ENCODE assay signal across 22 mouse cellular contexts in the genomic region with DNA sequence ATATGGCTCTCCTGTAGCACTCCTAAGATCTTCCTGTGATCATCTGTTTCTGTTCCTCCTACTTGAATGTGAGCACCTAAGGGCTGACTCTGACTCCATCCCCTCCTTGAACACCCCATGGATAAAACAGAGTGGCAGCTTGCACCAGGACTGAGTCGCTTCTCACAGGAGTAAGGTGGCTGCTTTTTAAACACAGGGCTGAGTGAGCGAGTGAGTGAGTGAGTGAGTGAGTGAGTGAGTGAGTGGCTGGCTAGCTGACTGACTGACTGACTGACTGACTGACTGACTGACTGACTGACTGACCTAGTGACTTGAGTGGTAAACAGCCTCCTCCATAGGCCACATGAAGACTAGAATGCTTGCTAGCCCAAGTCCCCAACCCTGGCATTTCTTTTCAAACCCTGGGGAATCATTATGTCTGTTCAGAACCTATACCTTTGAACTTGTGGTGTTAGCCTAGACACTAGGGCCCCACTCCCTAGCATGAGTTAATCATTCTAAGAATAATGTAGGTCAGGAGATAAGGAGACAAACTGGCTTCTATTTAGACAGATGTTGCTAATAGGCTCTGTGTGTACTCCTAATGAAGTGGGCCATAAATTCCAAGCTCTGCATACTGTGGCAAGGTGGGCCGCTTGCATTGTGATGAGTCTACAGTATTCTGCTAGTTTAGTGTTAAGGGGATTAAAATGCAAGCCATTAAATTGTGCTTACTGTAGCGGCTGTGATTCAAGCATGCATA.
DNase-seq lines count a peak whose midpoint lies in the region; ATAC-seq and TF ChIP-seq lines count a peak whose summit lies in the region.
"Had no signal": no experiment of that assay in that cellular context is flagged by ENCODE, and none has a peak within 500 bp of the region (broad histone marks: within the 10 kb centered on the region; RNA-seq: fewer than 3 reads in every experiment).

No protein-coding gene starts in this region.

- no peak overlapping the region for H3K9ac ChIP-seq in stomach, embryonic 15.5 days
- no peak overlapping the region for H3K9ac ChIP-seq in stomach, postnatal 0 days (ENCODE audit: low read length)
- no peak overlapping the region for H3K9ac ChIP-seq in midbrain, embryonic 16.5 days (ENCODE audit: low read depth, low read length)
- H3K9ac ChIP-seq: forebrain, embryonic 15.5 days; heart, embryonic 12.5 days; hindbrain, embryonic 13.5 days; midbrain, embryonic 13.5 days had no signal

- H3K27ac ChIP-seq in kidney, adult 2 months (ENCODE audit: insufficient read depth, low read depth, low read length) = no peak overlapping the region
- H3K27ac ChIP-seq in stomach, embryonic 15.5 days = no peak overlapping the region
- H3K27ac ChIP-seq in stomach, postnatal 0 days (replicated peaks) = no peak overlapping the region
- H3K27ac ChIP-seq in midbrain, embryonic 16.5 days (ENCODE audit: low read length) = no peak overlapping the region
- H3K27ac ChIP-seq: forebrain, embryonic 15.5 days; hindbrain, embryonic 13.5 days; layer of hippocampus, adult 2 months; midbrain, embryonic 13.5 days had no signal

- peak; percentile 31 for DNase-seq in kidney, adult 2 months
- DNase-seq in kidney, postnatal 10 days = no peak
- DNase-seq in stomach, postnatal 0 days (ENCODE audit: low spot score) = no peak
- peak; percentile 4 for DNase-seq in mesoderm, embryonic 11.5 days (ENCODE audit: low read depth, low spot score)
- DNase-seq in thymus, postnatal 0 days (ENCODE audit: low spot score) = no peak
- DNase-seq: adrenal gland, postnatal 14 days; cerebellum, postnatal 14 days; embryo, embryonic 11 days; heart, postnatal 14 days; layer of hippocampus, postnatal 36 days; right cerebral cortex, postnatal 25 days; thymus, postnatal 25 days had no signal

- no peak overlapping the region for H3K4me2 ChIP-seq in stomach, embryonic 15.5 days
- no peak overlapping the region for H3K4me2 ChIP-seq in stomach, postnatal 0 days (replicated peaks; ENCODE audit: low read depth)
- no peak overlapping the region for H3K4me2 ChIP-seq in midbrain, embryonic 16.5 days (ENCODE audit: low read length)
- H3K4me2 ChIP-seq: forebrain, embryonic 15.5 days; heart, embryonic 12.5 days; hindbrain, embryonic 13.5 days; midbrain, embryonic 13.5 days had no signal

- no peak overlapping the region for H3K4me3 ChIP-seq in kidney, adult 2 months (ENCODE audit: insufficient read depth, low read depth, low read length)
- no peak overlapping the region for H3K4me3 ChIP-seq in stomach, embryonic 15.5 days (replicated peaks)
- no peak overlapping the region for H3K4me3 ChIP-seq in stomach, postnatal 0 days (ENCODE audit: low read depth, low read length)
- no peak overlapping the region for H3K4me3 ChIP-seq in midbrain, embryonic 16.5 days (ENCODE audit: low read depth, low read length)
- H3K4me3 ChIP-seq: forebrain, embryonic 15.5 days; heart, embryonic 12.5 days; hindbrain, embryonic 13.5 days; layer of hippocampus, adult 2 months; midbrain, embryonic 13.5 days had no signal

- ATAC-seq in stomach, embryonic 15.5 days (ENCODE audit: insufficient read depth, low FRiP score, low read depth) = peak; percentile 72; the same call in 1 of the 2 replicates
- no peak for ATAC-seq in stomach, postnatal 0 days (ENCODE audit: low FRiP score, low TSS enrichment)
- no peak for ATAC-seq in midbrain, embryonic 16.5 days
- ATAC-seq: forebrain, embryonic 15.5 days; inflammation-experienced regulatory T-cells, adult 6 months; lung, postnatal 0 days; midbrain, embryonic 13.5 days had no signal

- no peak for TF ChIP-seq POLR2A in kidney, adult 2 months (IDR thresholded peaks at IDR 0.05; ENCODE audit: low read depth, low read length)

- TF ChIP-seq EP300 in stomach, postnatal 0 days (optimal IDR thresholded peaks at IDR 0.05) = no peak

- TF ChIP-seq CTCF in kidney, adult 2 months (conservative IDR thresholded peaks at IDR 0.05; ENCODE audit: insufficient read depth, insufficient read length, low read depth, low read length) = no peak
- TF ChIP-seq CTCF in stomach, postnatal 0 days (IDR thresholded peaks at IDR 0.05; ENCODE audit: low read depth) = no peak

- H3K36me3 ChIP-seq in kidney, adult 2 months (ENCODE audit: control insufficient read depth, insufficient read depth, low read length) = no peaks in the 10 kb centered on the region
- H3K36me3 ChIP-seq in stomach, embryonic 15.5 days = no peaks in the 10 kb centered on the region
- H3K36me3 ChIP-seq in stomach, postnatal 0 days (ENCODE audit: control insufficient read depth, insufficient read depth, low read length) = no peaks in the 10 kb centered on the region
- no peaks in the 10 kb centered on the region for H3K36me3 ChIP-seq in midbrain, embryonic 16.5 days (ENCODE audit: control insufficient read depth, insufficient read depth, low read length)
- H3K36me3 ChIP-seq: forebrain, embryonic 15.5 days; G1E; heart, embryonic 12.5 days; hindbrain, embryonic 13.5 days; midbrain, embryonic 13.5 days had no signal

- 61% methylated on average over 4 of the region's 4 CpGs for WGBS in kidney, adult 2 months
- 68% methylated on average over 4 of the region's 4 CpGs for WGBS in stomach, embryonic 15.5 days
- 69% methylated on average over 4 of the region's 4 CpGs for WGBS in stomach, postnatal 0 days
- WGBS in midbrain, embryonic 16.5 days = 88% methylated on average over 4 of the region's 4 CpGs

- peaks cover 5% of the 10 kb centered on the region; the same call in 1 of the 2 replicates for H3K4me1 ChIP-seq in kidney, adult 2 months (ENCODE audit: control insufficient read depth, insufficient read depth, low read length)
- no peaks in the 10 kb centered on the region for H3K4me1 ChIP-seq in stomach, embryonic 15.5 days
- no peaks in the 10 kb centered on the region for H3K4me1 ChIP-seq in stomach, postnatal 0 days (replicated peaks; ENCODE audit: control insufficient read depth, insufficient read depth)
- no peaks in the 10 kb centered on the region for H3K4me1 ChIP-seq in midbrain, embryonic 16.5 days (ENCODE audit: control insufficient read depth, insufficient read depth, low read length)
- H3K4me1 ChIP-seq: forebrain, embryonic 15.5 days; heart, embryonic 12.5 days had no signal

- no peaks in the 10 kb centered on the region; the same call in 1 of the 2 replicates for H3K27me3 ChIP-seq in kidney, adult 2 months (replicated peaks; ENCODE audit: control insufficient read depth, insufficient read depth, low read length)
- H3K27me3 ChIP-seq in stomach, embryonic 15.5 days (replicated peaks) = no peaks in the 10 kb centered on the region
- H3K27me3 ChIP-seq in stomach, postnatal 0 days (ENCODE audit: control insufficient read depth, insufficient read depth, low read length) = no peaks in the 10 kb centered on the region
- no peaks in the 10 kb centered on the region for H3K27me3 ChIP-seq in midbrain, embryonic 16.5 days (ENCODE audit: control insufficient read depth, insufficient read depth, low read depth, low read length)
- H3K27me3 ChIP-seq: forebrain, embryonic 15.5 days; heart, embryonic 12.5 days; hindbrain, embryonic 13.5 days; midbrain, embryonic 13.5 days had no signal

- no peaks in the 10 kb centered on the region for H3K9me3 ChIP-seq in stomach, embryonic 15.5 days
- no peaks in the 10 kb centered on the region for H3K9me3 ChIP-seq in stomach, postnatal 0 days (ENCODE audit: control insufficient read depth, low read length)
- H3K9me3 ChIP-seq in midbrain, embryonic 16.5 days (replicated peaks; ENCODE audit: control insufficient read depth, low read length, poor library complexity, severe bottlenecking) = no peaks in the 10 kb centered on the region
- H3K9me3 ChIP-seq: forebrain, embryonic 15.5 days; heart, embryonic 12.5 days; hindbrain, embryonic 13.5 days; midbrain, embryonic 13.5 days had no signal

Comparison
In these comparisons a context has a peak if more than half of its experiments do, and no peak if none do; other contexts are left out.
1. DNase-seq: peak in kidney, adult 2 months (single experiment) and mesoderm, embryonic 11.5 days (single experiment); none in kidney, postnatal 10 days (single experiment), stomach, postnatal 0 days (single experiment) and thymus, postnatal 0 days (single experiment).